ENCODE assay signal across 11 mouse cellular contexts in genomic region chr9:75434872-75435271, GRCm38 (mm10). TPM values are rescaled to one million over a fixed set of nuclear protein-coding genes. Genes with fewer than 3 reads are reported as not detected.
DNase-seq lines count a peak whose midpoint lies in the region; ATAC-seq and TF ChIP-seq lines count a peak whose summit lies in the region.
"Had no signal": no experiment of that assay in that cellular context is flagged by ENCODE, and none has a peak within 500 bp of the region (broad histone marks: within the 10 kb centered on the region; RNA-seq: fewer than 3 reads in every experiment).

No protein-coding gene starts in this region.

- ATAC-seq in limb, embryonic 12.5 days (ENCODE audit: insufficient number of reproducible peaks, insufficient read depth, low FRiP score, low TSS enrichment, low read depth), result 0 out of 2 replicates have a peak, but pooled peaks have one; percentile 39

- H3K4me1 ChIP-seq in limb, embryonic 12.5 days (replicated peaks), result no peaks in the 10 kb centered on the region; the same call in 1 of the 2 replicates
- H3K4me1 ChIP-seq in limb, embryonic 10.5 days, result peaks cover 28% of the 10 kb centered on the region
- peaks cover 4% of the 10 kb centered on the region for H3K4me1 ChIP-seq in ES-Bruce4 (ENCODE audit: control insufficient read depth, insufficient read depth, low read length)

- DNase-seq in gastrocnemius, adult 2 months, result no peak
- DNase-seq in gastrocnemius, adult 8-10 months (ENCODE audit: low spot score in 2 of 2), result no peak
- no peak for DNase-seq in limb, embryonic 10.5 days (ENCODE audit: low spot score)
- DNase-seq in 416B (ENCODE audit: low read depth), result peak; percentile 47
- DNase-seq in layer of hippocampus, adult 18-20 months (ENCODE audit: low spot score in 2 of 2), result no peak
- DNase-seq in left cerebral cortex, postnatal 14 days (ENCODE audit: low spot score in 2 of 2), result no peak
- DNase-seq: liver, embryonic 13.5 days had no signal

- H3K36me3 ChIP-seq in limb, embryonic 12.5 days, result no peaks in the 10 kb centered on the region
- no peaks in the 10 kb centered on the region for H3K36me3 ChIP-seq in limb, embryonic 10.5 days
- H3K36me3 ChIP-seq in ES-Bruce4 (ENCODE audit: control insufficient read depth, insufficient read depth, low read length, poor library complexity, severe bottlenecking), result no peaks in the 10 kb centered on the region
- H3K36me3 ChIP-seq: forebrain, embryonic 12.5 days; liver, embryonic 13.5 days; neural tube, embryonic 15.5 days had no signal

- TF ChIP-seq POLR2A in ES-Bruce4 (IDR thresholded peaks at IDR 0.05; ENCODE audit: insufficient read depth, low read length), result no peak

- no peak overlapping the region for H3K9ac ChIP-seq in limb, embryonic 12.5 days (replicated peaks)
- H3K9ac ChIP-seq in ES-Bruce4 (ENCODE audit: low read depth, poor library complexity, severe bottlenecking), result no peak overlapping the region
- H3K9ac ChIP-seq: forebrain, embryonic 12.5 days; liver, embryonic 13.5 days; neural tube, embryonic 15.5 days had no signal

- no peak overlapping the region for H3K4me2 ChIP-seq in limb, embryonic 12.5 days
- H3K4me2 ChIP-seq: forebrain, embryonic 12.5 days; liver, embryonic 13.5 days; neural tube, embryonic 15.5 days had no signal

- no peak for TF ChIP-seq EP300 in ES-Bruce4 (IDR thresholded peaks at IDR 0.05; ENCODE audit: insufficient read depth, low read depth, low read length)

- H3K27me3 ChIP-seq in limb, embryonic 12.5 days, result no peaks in the 10 kb centered on the region
- H3K27me3 ChIP-seq in limb, embryonic 10.5 days (ENCODE audit: low read depth, poor library complexity, severe bottlenecking), result no peaks in the 10 kb centered on the region
- H3K27me3 ChIP-seq in ES-Bruce4 (ENCODE audit: control insufficient read depth, insufficient read depth, low read length, poor library complexity, severe bottlenecking), result no peaks in the 10 kb centered on the region
- H3K27me3 ChIP-seq: forebrain, embryonic 12.5 days; liver, embryonic 13.5 days; neural tube, embryonic 15.5 days had no signal

- no peak overlapping the region for H3K4me3 ChIP-seq in gastrocnemius, adult 2 months
- H3K4me3 ChIP-seq in limb, embryonic 12.5 days (replicated peaks), result no peak overlapping the region
- H3K4me3 ChIP-seq in limb, embryonic 10.5 days, result no peak overlapping the region
- no peak overlapping the region; the same call in 1 of the 2 replicates for H3K4me3 ChIP-seq in ES-Bruce4 (ENCODE audit: low read depth, low read length)
- H3K4me3 ChIP-seq: forebrain, embryonic 12.5 days; liver, embryonic 13.5 days; neural tube, embryonic 15.5 days had no signal

- peak overlapping the region; percentile 87 for H3K27ac ChIP-seq in gastrocnemius, adult 2 months
- no peak overlapping the region for H3K27ac ChIP-seq in limb, embryonic 12.5 days
- no peak overlapping the region for H3K27ac ChIP-seq in limb, embryonic 10.5 days
- peak overlapping the region; percentile 94 for H3K27ac ChIP-seq in ES-Bruce4 (ENCODE audit: insufficient read depth, low read length)
- H3K27ac ChIP-seq: liver, embryonic 13.5 days; neural tube, embryonic 15.5 days had no signal

- no peak for TF ChIP-seq CTCF in gastrocnemius, adult 2 months (IDR thresholded peaks at IDR 0.05)
- no peak for TF ChIP-seq CTCF in ES-Bruce4 (IDR thresholded peaks at IDR 0.05; ENCODE audit: low read depth, low read length)

- WGBS in limb, embryonic 12.5 days, result 79% methylated on average over 6 of the region's 6 CpGs
- 74% methylated on average over 6 of the region's 6 CpGs for WGBS in limb, embryonic 10.5 days

- no peaks in the 10 kb centered on the region for H3K9me3 ChIP-seq in limb, embryonic 12.5 days
- H3K9me3 ChIP-seq in limb, embryonic 10.5 days (replicated peaks), result no peaks in the 10 kb centered on the region
- H3K9me3 ChIP-seq in ES-Bruce4 (replicated peaks; ENCODE audit: control insufficient read depth, insufficient read depth, low read length, poor library complexity, severe bottlenecking), result no peaks in the 10 kb centered on the region
- H3K9me3 ChIP-seq: forebrain, embryonic 12.5 days; liver, embryonic 13.5 days; neural tube, embryonic 15.5 days had no signal

- intact Hi-C loops in gastrocnemius, adult 2 months (cut with DNase I), result loop anchor here (2.0 to 5.0 kb wide), 2 partner anchors 24 to 33 kb away; partner anchors contain the start of gene Mapk6
- intact Hi-C loops in left cerebral cortex, postnatal 14 days (cut with DNase I), result loop anchor here (5.0 to 10.0 kb wide), 2 partner anchors 73 to 380 kb away; no protein-coding TSS in a partner anchor

RNA-seq across cellular contexts. Expression of gene Leo1, which starts 6.5 kb away (rescaled TPM):
- total RNA-seq in gastrocnemius, adult 2 months (2021), result 10 to 100 TPM; 23.3 to 28.5 TPM
- 10 to 100 TPM; 14.8 to 23.2 (median 22.2) TPM for total RNA-seq in gastrocnemius, adult 8-10 months (2022)
- polyA plus RNA-seq in limb, embryonic 12.5 days (2016; fragmentation: Nextera tagmentation; extraction: Ambion mirVana), result 51.6 and 54.9 TPM in 2 replicates
- 49.4 and 58.3 TPM in 2 replicates for polyA plus RNA-seq in limb, embryonic 10.5 days (2016; fragmentation: Nextera tagmentation; extraction: Ambion mirVana)
- polyA plus RNA-seq in ES-Bruce4 (2011; ENCODE audit: insufficient read depth, insufficient read length, low read depth, missing spikeins), result 56.3 and 57.7 TPM in 2 replicates
- 10 to 100 TPM; 22.9 to 23.2 TPM for total RNA-seq in layer of hippocampus, adult 18-20 months (2021)
- 10 to 100 TPM; 27.9 to 29.4 TPM for total RNA-seq in left cerebral cortex, postnatal 14 days (2021)

RNA-seq across cellular contexts. Expression of gene Mapk6, which starts 25.1 kb away (rescaled TPM):
- total RNA-seq in gastrocnemius, adult 2 months (2021), result 10 to 100 TPM; 26.4 to 29.6 TPM
- 10 to 100 TPM; 28.5 to 36.0 (median 30.5) TPM for total RNA-seq in gastrocnemius, adult 8-10 months (2022)
- polyA plus RNA-seq in limb, embryonic 12.5 days (2016; fragmentation: Nextera tagmentation; extraction: Ambion mirVana), result 114 TPM in 2 replicates
- polyA plus RNA-seq in limb, embryonic 10.5 days (2016; fragmentation: Nextera tagmentation; extraction: Ambion mirVana), result 141 and 146 TPM in 2 replicates
- polyA plus RNA-seq in ES-Bruce4 (2011; ENCODE audit: insufficient read depth, insufficient read length, low read depth, missing spikeins), result 130 and 147 TPM in 2 replicates
- 10 to 100 TPM; 25.4 to 27.0 TPM for total RNA-seq in layer of hippocampus, adult 18-20 months (2021)
- total RNA-seq in left cerebral cortex, postnatal 14 days (2021), result 10 to 100 TPM; 74.9 to 87.9 TPM

Comparison
In these comparisons a context has a peak if more than half of its experiments do, and no peak if none do; other contexts are left out.
1. H3K27ac ChIP-seq: peak in gastrocnemius, adult 2 months (single experiment) and ES-Bruce4 (single experiment); none in limb, embryonic 12.5 days (single experiment) and limb, embryonic 10.5 days (single experiment).